Mouse (Mus musculus): ENCODE measurements around the gene Klhl7. TPM values are rescaled to one million over a fixed set of nuclear protein-coding genes. Genes with fewer than 3 reads are reported as not detected.

Klhl7 gene
- polyA plus RNA-seq (2015; fragmentation: Nextera tagmentation; extraction: Ambion mirVana): 22.8 and 24.4 TPM in 2 replicates

GRCm38 (mm10) chr5:24100106-24100809 lies at the start of gene Klhl7:
Klhl7 (plus strand) TSS chr5:24100605.

GRCm38 (mm10) chr5:24164789-24165445 lies 64.5 kb downstream of the Klhl7 start, which contains the start of gene Nupl2:
Nupl2 (plus strand) TSS chr5:24164963.

Other genes with a start within 250 kb of the Klhl7 start
- 59.5 and 63.8 TPM in 2 replicates for gene Fam126a, start 69.9 kb upstream of the Klhl7 start, polyA plus RNA-seq (2015; fragmentation: Nextera tagmentation; extraction: Ambion mirVana)
- gene Nupl2, start 64.4 kb downstream of the Klhl7 start, polyA plus RNA-seq (2015; fragmentation: Nextera tagmentation; extraction: Ambion mirVana): 8.9 and 9.6 TPM in 2 replicates

Measured in spleen, postnatal 0 days (tissue).